Mouse (Mus musculus) liver, embryonic 12.5 days (tissue): ENCODE measurements around the gene Slc29a1. TPM values are rescaled to one million over a fixed set of nuclear protein-coding genes. Genes with fewer than 3 reads are reported as not detected.
A peak's percentile ranks its signal among the peaks of the same experiment; 100 is the strongest.

Source experiments
- ATAC-seq: fragments of 200-750 bp; cut with Nextera tagmentation; 2 replicates; pipeline ENCODE4 v1.8.0; 2017; ENCODE audit warnings: moderate number of reproducible peaks, mild to moderate bottlenecking, moderate library complexity
- H3K27ac ChIP-seq: fragments of 300-500 bp; sonication (generic); 2 replicates; pipeline ENCODE4 v1.5.1; 2016; ENCODE audit warnings: mild to moderate bottlenecking
- H3K27me3 ChIP-seq: fragments of 300-500 bp; sonication (generic); replicated peaks from 2 replicates; pipeline ENCODE4 v1.6.1; 2016; ENCODE audit warnings: mild to moderate bottlenecking, moderate library complexity
- H3K36me3 ChIP-seq: fragments of 300-500 bp; sonication (generic); 2 replicates; pipeline ENCODE4 v1.6.1; 2016; ENCODE audit warnings: mild to moderate bottlenecking, moderate library complexity
- H3K4me1 ChIP-seq: fragments of 300-500 bp; sonication (generic); 2 replicates; pipeline ENCODE4 v1.6.1; 2016
- H3K4me2 ChIP-seq: fragments of 300-500 bp; sonication (generic); 2 replicates; pipeline ENCODE4 v1.6.1; 2016; ENCODE audit warnings: mild to moderate bottlenecking, moderate library complexity
- H3K4me3 ChIP-seq: fragments of 300-500 bp; sonication (generic); 2 replicates; pipeline ENCODE4 v1.5.1; 2016; ENCODE audit warnings: mild to moderate bottlenecking, moderate library complexity
- H3K9ac ChIP-seq: fragments of 300-500 bp; sonication (generic); 2 replicates; pipeline ENCODE4 v1.6.1; 2016; ENCODE audit warnings: mild to moderate bottlenecking, moderate library complexity
- H3K9me3 ChIP-seq: fragments of 300-500 bp; sonication (generic); replicated peaks from 2 replicates; pipeline ENCODE4 v1.6.1; 2016; ENCODE audit warnings: mild to moderate bottlenecking, moderate library complexity
- WGBS: fragments of 180-500 bp; shearing (Covaris S2); methylation state at CpG from one replicate; pipeline ENCODE4 v1.1.7; 2016; ENCODE audit not compliant: insufficient replicate concordance; 5-methylcytosine and 5-hydroxymethylcytosine counted together
- polyA plus RNA-seq: library from polyadenylated mRNA; unstranded; fragments of >200 nt; fragmentation: Nextera tagmentation; extraction: Ambion mirVana; gene quantifications from 2 replicates; pipeline ENCODE4 v1.2.1, GENCODE M21; 2016

Slc29a1 gene
- polyA plus RNA-seq, 1 experiment from 2014 or later = 267 TPM

DNA sequence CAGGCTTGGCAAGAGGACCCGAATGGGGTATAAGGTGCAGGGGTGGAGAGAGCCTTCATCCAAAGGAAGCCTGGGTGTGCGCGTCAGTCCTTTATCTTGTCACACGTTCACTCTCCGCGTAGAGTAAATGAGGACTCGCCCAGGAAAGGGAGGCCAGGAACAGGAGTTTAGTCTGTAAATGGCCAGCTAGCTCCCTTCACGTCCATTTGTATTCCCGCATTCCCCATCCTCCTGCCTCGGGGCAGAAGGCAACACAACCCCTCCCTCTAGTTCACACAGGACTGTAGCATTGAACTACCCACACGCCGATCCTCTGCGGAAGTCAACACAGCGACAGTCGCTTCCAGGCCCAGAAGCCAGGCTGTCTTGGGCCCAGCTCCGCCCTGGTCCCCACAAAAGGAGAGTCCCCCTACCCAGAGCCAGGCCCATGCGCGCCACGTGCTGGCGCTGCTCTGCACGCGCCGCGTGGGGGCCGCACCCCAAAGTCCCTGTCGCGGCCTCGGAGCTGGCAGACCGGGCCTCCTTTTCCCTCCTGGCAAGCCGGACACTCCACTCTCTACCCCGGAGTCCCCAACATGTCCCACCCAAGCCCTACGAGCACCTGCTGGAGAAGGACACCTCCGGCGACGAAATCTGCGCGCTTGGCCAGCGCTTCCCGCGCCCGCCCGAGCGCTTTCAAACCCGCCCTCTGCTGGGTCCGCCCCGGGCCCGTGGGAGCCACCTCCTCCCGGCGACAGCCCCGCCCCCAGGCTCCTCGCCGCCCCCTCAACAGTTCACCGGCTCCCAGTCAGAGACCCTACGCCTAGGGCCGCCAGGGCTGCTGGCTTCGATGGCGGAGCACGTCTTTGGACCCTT is 4.3 kb downstream of the Slc29a1 start:
- Histone ChIP-seq H3K9ac (peak overlapping the region; percentile 89), H3K27me3 (no peaks in the 10 kb centered on the region), H3K9me3 (no peaks in the 10 kb centered on the region), H3K27ac (peak overlapping the region; percentile 93), H3K4me2 (peak overlapping the region; percentile 93), H3K36me3 (peaks cover 23% of the 10 kb centered on the region), H3K4me1 (peaks cover 94% of the 10 kb centered on the region), H3K4me3 (peak overlapping the region; percentile 81)
- under 1% methylated on average over 56 of the region's 58 CpGs for WGBS
- ATAC-seq = peak; percentile 58

DNA sequence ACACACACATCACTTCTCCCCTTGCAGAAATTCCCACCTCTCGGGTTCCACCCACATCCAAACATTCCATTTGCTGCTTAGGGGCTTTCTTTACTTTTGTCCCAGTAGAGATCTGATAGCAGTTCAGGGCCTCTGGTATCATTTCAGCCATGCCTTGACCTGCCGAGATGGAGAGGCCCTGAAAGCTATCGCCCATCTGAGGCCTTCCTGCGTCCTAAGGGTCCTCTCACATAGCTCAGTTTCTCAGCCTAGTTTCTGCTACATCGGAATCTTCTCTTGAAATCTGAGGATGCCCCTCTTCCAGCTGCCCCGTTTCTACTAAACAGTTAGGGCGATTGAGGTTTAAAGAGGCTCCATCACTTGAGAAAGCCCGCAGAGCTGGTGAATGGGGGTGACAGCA is 5.2 kb downstream of the Slc29a1 start:
- Histone ChIP-seq H3K4me3 (peak overlapping the region; percentile 81), H3K27ac (peak overlapping the region; percentile 93), H3K27me3 (no peaks in the 10 kb centered on the region), H3K36me3 (peaks cover 32% of the 10 kb centered on the region), H3K9ac (peak overlapping the region; percentile 89), H3K4me1 (peaks cover 93% of the 10 kb centered on the region), H3K9me3 (no peaks in the 10 kb centered on the region), H3K4me2 (peak overlapping the region; percentile 93)
- 19% methylated on average over 8 of the region's 8 CpGs for WGBS
- no peak for ATAC-seq

DNA sequence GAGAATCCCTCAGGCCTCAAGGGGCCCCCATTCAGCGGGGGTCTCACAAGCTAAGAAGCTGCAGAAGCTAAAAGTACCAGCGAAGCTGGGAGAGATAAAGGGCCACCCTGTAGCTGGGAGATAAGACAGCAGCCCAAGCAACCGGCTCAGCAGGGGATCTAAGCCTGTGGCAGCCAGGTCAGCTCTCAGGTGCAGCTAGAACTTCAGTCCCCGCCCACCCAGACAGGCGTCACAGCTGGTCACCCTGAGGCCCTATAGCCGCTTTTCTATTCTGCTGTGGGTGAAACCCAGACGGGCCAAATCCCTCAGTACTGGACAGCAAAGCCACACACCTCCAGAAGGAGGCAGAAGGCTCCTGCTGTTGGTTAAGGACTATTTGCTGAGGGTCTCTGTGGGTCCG is 5.9 kb downstream of the Slc29a1 start:
- Histone ChIP-seq H3K36me3 (peaks cover 39% of the 10 kb centered on the region), H3K4me1 (peaks cover 86% of the 10 kb centered on the region), H3K9me3 (no peaks in the 10 kb centered on the region), H3K4me2 (peak overlapping the region; percentile 93), H3K27me3 (no peaks in the 10 kb centered on the region), H3K9ac (peak overlapping the region; percentile 89), H3K27ac (peak overlapping the region; percentile 93), H3K4me3 (peak overlapping the region; percentile 81)
- ATAC-seq = peak; percentile 86
- WGBS = 15% methylated on average over 8 of the region's 8 CpGs

DNA sequence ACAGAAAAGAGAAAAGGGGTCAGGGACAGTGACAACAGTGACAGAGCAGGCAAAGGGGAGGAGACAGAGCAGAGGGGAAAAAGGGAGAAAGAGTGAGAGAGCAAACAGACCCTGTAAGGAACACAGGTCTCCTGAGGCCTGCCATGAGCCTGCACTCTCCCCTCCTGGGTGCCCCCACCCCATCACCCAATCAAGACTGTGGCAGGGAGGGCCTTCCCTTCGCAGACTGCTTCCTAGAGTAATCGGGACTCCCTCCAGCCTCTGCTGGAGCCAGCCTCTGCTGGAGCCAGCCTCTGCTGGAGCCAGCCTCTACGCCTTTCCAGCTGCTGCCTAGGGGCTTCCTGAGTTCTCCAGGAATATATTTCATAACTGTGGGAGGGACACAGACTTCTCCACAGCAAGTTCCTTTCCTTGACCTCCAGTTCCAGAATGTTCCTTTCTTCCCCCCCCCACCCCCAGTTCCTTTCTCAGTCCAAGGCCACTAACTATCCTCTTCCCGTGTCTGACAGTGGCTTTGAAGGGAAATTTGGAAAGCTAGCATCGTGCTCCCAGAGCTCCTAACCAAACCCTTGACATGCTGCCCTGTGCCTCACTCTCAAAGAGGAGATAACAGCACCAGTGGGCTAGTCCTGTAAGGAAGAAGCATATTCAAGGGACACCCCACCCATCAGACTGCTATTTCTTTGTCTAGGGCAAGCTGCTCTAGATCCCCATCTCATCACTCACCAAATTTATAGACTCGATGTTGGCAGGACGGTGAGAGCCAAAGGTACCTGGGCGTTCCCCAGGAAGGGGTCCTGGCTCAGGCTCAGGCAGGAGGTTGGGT is 6.6 kb downstream of the Slc29a1 start:
- peaks cover 46% of the 10 kb centered on the region for H3K36me3 ChIP-seq
- H3K27me3 ChIP-seq = no peaks in the 10 kb centered on the region
- ATAC-seq = peak; percentile 68
- H3K9me3 ChIP-seq = no peaks in the 10 kb centered on the region
- peak overlapping the region; percentile 93 for H3K4me2 ChIP-seq
- peak overlapping the region; percentile 93 for H3K27ac ChIP-seq
- peak overlapping the region; percentile 89 for H3K9ac ChIP-seq
- 18% methylated on average over 8 of the region's 8 CpGs for WGBS
- H3K4me3 ChIP-seq = peak overlapping the region; percentile 81
- peaks cover 79% of the 10 kb centered on the region for H3K4me1 ChIP-seq

GRCm38 (mm10) chr17:45591701-45592605 is 7.5 kb downstream of the Slc29a1 start:
- peak overlapping the region; percentile 89 for H3K9ac ChIP-seq
- H3K9me3 ChIP-seq = no peaks in the 10 kb centered on the region
- peak overlapping the region; percentile 81 for H3K4me3 ChIP-seq
- H3K4me2 ChIP-seq = peak overlapping the region; percentile 93
- H3K27me3 ChIP-seq = no peaks in the 10 kb centered on the region
- H3K4me1 ChIP-seq = peaks cover 70% of the 10 kb centered on the region
- 56% methylated on average over 16 of the region's 16 CpGs for WGBS
- peak overlapping the region; percentile 93 for H3K27ac ChIP-seq
- no peak for ATAC-seq
- H3K36me3 ChIP-seq = peaks cover 55% of the 10 kb centered on the region

GRCm38 (mm10) chr17:45590410-45590809 is 9.0 kb downstream of the Slc29a1 start:
- no peak overlapping the region for H3K4me3 ChIP-seq
- no peak for ATAC-seq
- H3K4me2 ChIP-seq = no peak overlapping the region
- H3K36me3 ChIP-seq = peaks cover 70% of the 10 kb centered on the region
- H3K9me3 ChIP-seq = no peaks in the 10 kb centered on the region
- H3K9ac ChIP-seq = no peak overlapping the region
- 90% methylated on average over 6 of the region's 6 CpGs for WGBS
- peaks cover 67% of the 10 kb centered on the region for H3K4me1 ChIP-seq
- no peaks in the 10 kb centered on the region for H3K27me3 ChIP-seq
- no peak overlapping the region for H3K27ac ChIP-seq

DNA sequence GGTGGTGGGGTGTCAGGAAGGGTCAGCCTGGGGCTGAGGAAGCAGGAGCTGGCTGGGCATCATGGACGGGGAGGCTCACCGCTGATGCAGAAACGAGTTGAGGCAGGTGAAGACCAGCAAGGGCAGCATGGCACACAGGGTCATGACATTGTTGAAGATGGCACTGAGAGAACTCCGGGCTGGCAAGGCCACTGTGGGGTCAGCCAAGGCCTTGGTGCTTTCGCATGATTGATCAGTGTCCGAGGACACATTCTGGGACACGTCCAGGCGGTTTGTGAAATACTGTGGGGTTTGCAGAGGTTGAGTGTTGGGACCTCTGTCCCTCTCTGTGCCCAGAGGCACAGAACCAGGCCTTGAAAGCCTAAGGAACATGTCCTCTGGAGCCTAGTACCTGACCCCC is 9.6 kb downstream of the Slc29a1 start:
- H3K27me3 ChIP-seq = no peaks in the 10 kb centered on the region
- 87% methylated on average over 8 of the region's 8 CpGs for WGBS
- H3K4me3 ChIP-seq = no peak overlapping the region
- H3K4me2 ChIP-seq = no peak overlapping the region
- no peak for ATAC-seq
- H3K9me3 ChIP-seq = no peaks in the 10 kb centered on the region
- peaks cover 73% of the 10 kb centered on the region for H3K4me1 ChIP-seq
- no peak overlapping the region for H3K9ac ChIP-seq
- H3K36me3 ChIP-seq = peaks cover 76% of the 10 kb centered on the region
- H3K27ac ChIP-seq = no peak overlapping the region

DNA sequence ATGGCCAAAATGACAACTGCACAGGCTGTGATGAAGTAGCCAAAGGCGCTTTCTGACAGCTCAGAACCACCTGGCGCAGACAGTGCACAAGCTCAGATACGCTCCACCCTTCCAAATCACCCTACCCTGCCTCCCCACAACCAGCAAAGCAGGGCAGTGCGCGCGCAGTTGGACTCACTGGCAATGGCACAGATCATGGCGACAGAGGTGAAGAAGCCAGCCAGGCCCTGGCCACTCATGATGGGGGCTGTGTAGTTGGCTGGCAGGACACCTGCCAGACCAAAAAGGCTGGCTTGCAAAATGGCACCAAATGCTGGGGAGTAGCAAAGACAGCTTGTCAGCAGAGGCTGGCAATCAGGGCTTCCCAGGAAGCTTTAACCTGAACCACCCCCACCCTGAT is 10.2 kb downstream of the Slc29a1 start:
- Histone ChIP-seq H3K4me1 (peaks cover 73% of the 10 kb centered on the region), H3K36me3 (peaks cover 82% of the 10 kb centered on the region)

GRCm38 (mm10) chr17:45588370-45588769 is 11.0 kb downstream of the Slc29a1 start:
- Histone ChIP-seq H3K27ac (no peak overlapping the region), H3K4me1 (peaks cover 73% of the 10 kb centered on the region), H3K9ac (no peak overlapping the region), H3K4me2 (no peak overlapping the region), H3K27me3 (no peaks in the 10 kb centered on the region), H3K4me3 (no peak overlapping the region), H3K36me3 (peaks cover 87% of the 10 kb centered on the region), H3K9me3 (no peaks in the 10 kb centered on the region)
- ATAC-seq = no peak
- 87% methylated on average over 7 of the region's 7 CpGs for WGBS

More for the DNA sequence above, 10.2 kb downstream of the Slc29a1 start:
- Histone ChIP-seq H3K4me3 (no peak overlapping the region), H3K27ac (no peak overlapping the region), H3K4me2 (no peak overlapping the region), H3K27me3 (no peaks in the 10 kb centered on the region), H3K9me3 (no peaks in the 10 kb centered on the region), H3K9ac (no peak overlapping the region)
- ATAC-seq = no peak
- WGBS = 98% methylated on average over 7 of the region's 7 CpGs

DNA sequence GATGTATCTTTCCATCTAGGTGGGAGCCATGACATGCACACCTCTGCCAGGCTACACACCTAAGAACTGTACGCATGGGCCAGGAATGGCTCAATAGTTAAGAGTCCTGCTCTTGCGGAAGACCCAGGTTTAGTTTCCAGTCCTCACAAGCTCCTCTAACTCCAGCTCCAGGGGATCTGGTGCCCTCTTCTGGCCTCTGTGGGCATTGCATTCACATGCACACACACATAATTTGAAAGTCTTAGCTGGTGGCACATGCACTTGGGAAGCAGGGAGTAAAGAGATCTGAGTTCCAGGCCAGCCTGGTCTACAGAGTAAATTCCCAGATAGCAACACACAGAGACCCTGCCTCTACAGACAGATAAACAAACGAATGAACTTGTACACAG is 13.0 kb downstream of the Slc29a1 start:
- Histone ChIP-seq H3K9me3 (no peaks in the 10 kb centered on the region), H3K27me3 (no peaks in the 10 kb centered on the region), H3K36me3 (peaks cover 78% of the 10 kb centered on the region), H3K9ac (0 out of 2 replicates have a peak overlapping the region, but pooled peaks have one; percentile 10), H3K4me2 (0 out of 2 replicates have a peak overlapping the region, but pooled peaks have one; percentile 10), H3K4me3 (no peak overlapping the region), H3K4me1 (peaks cover 73% of the 10 kb centered on the region), H3K27ac (no peak overlapping the region)
- WGBS = 94% methylated on average over 3 of the region's 3 CpGs
- ATAC-seq = no peak

DNA sequence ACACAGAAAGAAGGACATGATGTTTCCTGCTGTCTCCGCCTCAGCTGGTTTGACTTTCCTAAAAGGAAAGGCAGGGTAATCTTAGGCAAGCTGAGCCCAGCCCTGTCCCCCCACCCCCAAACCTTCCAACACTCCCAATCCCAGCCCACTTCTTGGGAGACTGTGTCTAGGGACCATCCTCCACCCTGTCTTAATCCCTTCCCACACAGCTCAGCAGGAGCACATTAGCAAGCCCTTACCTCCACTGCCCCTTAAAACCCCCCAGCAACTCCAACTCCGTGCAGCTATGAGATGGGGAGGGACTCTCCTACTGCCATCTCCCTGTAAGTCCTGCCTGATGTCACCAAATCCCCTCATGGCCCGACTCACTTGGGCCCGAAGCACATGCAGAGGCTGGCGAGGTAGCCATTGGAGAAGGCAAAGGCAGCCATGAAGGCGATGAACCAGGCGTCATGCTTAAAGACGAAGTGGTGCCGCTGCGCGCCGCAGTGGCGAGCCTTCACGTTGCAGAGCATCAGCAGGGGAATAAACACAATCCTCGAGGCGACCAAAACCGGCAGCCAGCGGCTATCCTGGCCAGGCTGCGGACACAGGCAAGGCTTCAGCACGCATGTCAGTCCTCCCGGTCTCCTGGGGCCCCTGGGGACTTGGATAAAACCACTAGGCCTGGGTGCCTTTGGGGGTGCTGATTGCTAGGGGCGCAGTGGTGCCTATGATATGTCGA is 13.5 kb downstream of the Slc29a1 start:
- Histone ChIP-seq H3K9ac (0 out of 2 replicates have a peak overlapping the region, but pooled peaks have one; percentile 10), H3K27me3 (no peaks in the 10 kb centered on the region), H3K4me1 (peaks cover 73% of the 10 kb centered on the region), H3K9me3 (no peaks in the 10 kb centered on the region), H3K4me3 (no peak overlapping the region), H3K27ac (peak overlapping the region; percentile 92), H3K4me2 (peak overlapping the region; percentile 10; the same call in 1 of the 2 replicates), H3K36me3 (peaks cover 72% of the 10 kb centered on the region)
- no peak for ATAC-seq
- 72% methylated on average over 23 of the region's 23 CpGs for WGBS
